Mouse (Mus musculus) heart, embryonic 15.5 days (tissue): Measurements from ENCODE around the gene Gm14180. TPM values are rescaled to one million over a fixed set of nuclear protein-coding genes. Genes with fewer than 3 reads are reported as not detected.

Experiments
- polyA plus RNA-seq: library from polyadenylated mRNA; unstranded; fragments of >200 nt; fragmentation: Nextera tagmentation; extraction: Ambion mirVana; gene quantifications from 2 replicates; pipeline ENCODE4 v1.2.1, GENCODE M21; 2015

Gm14180 gene
- polyA plus RNA-seq, 1 experiment from 2014 or later: not detected

Other genes with a start within 250 kb of the Gm14180 start
- gene Krt23, start 241.2 kb downstream of the Gm14180 start, polyA plus RNA-seq: 0.32 and 0.35 TPM in 2 replicates
- gene Krt39, start 213.0 kb downstream of the Gm14180 start, polyA plus RNA-seq: not detected in 2 replicates
- not detected in 2 replicates for gene Krt40, start 191.1 kb downstream of the Gm14180 start, polyA plus RNA-seq
- gene Krtap3-3, start 183.4 kb downstream of the Gm14180 start, polyA plus RNA-seq: not detected in 2 replicates
- not detected in 2 replicates for gene Krtap3-2, start 177.4 kb downstream of the Gm14180 start, polyA plus RNA-seq
- not detected in 2 replicates for gene Gm11939, start 174.8 kb downstream of the Gm14180 start, polyA plus RNA-seq
- gene Krtap3-1, start 167.7 kb downstream of the Gm14180 start, polyA plus RNA-seq: not detected in 2 replicates
- gene Krtap1-5, start 153.3 kb downstream of the Gm14180 start, polyA plus RNA-seq: not detected in 2 replicates
- not detected in 2 replicates for gene Krtap1-4, start 150.6 kb downstream of the Gm14180 start, polyA plus RNA-seq
- not detected in 2 replicates for gene Krtap1-3, start 143.0 kb downstream of the Gm14180 start, polyA plus RNA-seq
- not detected in 2 replicates for gene Krtap9-3, start 136.2 kb downstream of the Gm14180 start, polyA plus RNA-seq
- not detected in 2 replicates for gene Gm11938, start 131.0 kb downstream of the Gm14180 start, polyA plus RNA-seq
- not detected in 2 replicates for gene Gm11937, start 124.1 kb downstream of the Gm14180 start, polyA plus RNA-seq
- gene Krtap2-4, start 119.4 kb downstream of the Gm14180 start, polyA plus RNA-seq: not detected in 2 replicates
- gene Gm11562, start 113.9 kb downstream of the Gm14180 start, polyA plus RNA-seq: not detected in 2 replicates
- gene Krtap4-1, start 106.1 kb downstream of the Gm14180 start, polyA plus RNA-seq: not detected in 2 replicates
- gene Krtap4-2, start 99.2 kb downstream of the Gm14180 start, polyA plus RNA-seq: not detected in 2 replicates
- not detected in 2 replicates for gene Krtap4-7, start 90.2 kb downstream of the Gm14180 start, polyA plus RNA-seq
- not detected in 2 replicates for gene Gm11555, start 84.1 kb downstream of the Gm14180 start, polyA plus RNA-seq
- not detected in 2 replicates for gene Gm11563, start 75.3 kb downstream of the Gm14180 start, polyA plus RNA-seq
- gene Krtap4-6, start 68.3 kb downstream of the Gm14180 start, polyA plus RNA-seq: not detected in 2 replicates
- gene Gm14190, start 43.5 kb downstream of the Gm14180 start, polyA plus RNA-seq: not detected in 2 replicates
- not detected in 2 replicates for gene Gm11595, start 38.6 kb upstream of the Gm14180 start, polyA plus RNA-seq
- not detected in 2 replicates for gene Krtap4-8, start 46.4 kb upstream of the Gm14180 start, polyA plus RNA-seq
- not detected in 2 replicates for gene Krtap4-9, start 50.9 kb upstream of the Gm14180 start, polyA plus RNA-seq
- not detected in 2 replicates for gene Gm11596, start 59.2 kb upstream of the Gm14180 start, polyA plus RNA-seq
- not detected in 2 replicates for gene Gm11569, start 64.6 kb upstream of the Gm14180 start, polyA plus RNA-seq
- not detected in 2 replicates for gene Gm11554, start 70.2 kb upstream of the Gm14180 start, polyA plus RNA-seq
- gene Krtap4-13, start 75.6 kb upstream of the Gm14180 start, polyA plus RNA-seq: not detected in 2 replicates
- not detected in 2 replicates for gene Gm11564, start 81.4 kb upstream of the Gm14180 start, polyA plus RNA-seq
- not detected in 2 replicates for gene 2300003K06Rik, start 103.8 kb upstream of the Gm14180 start, polyA plus RNA-seq
- gene Krtap4-16, start 117.3 kb upstream of the Gm14180 start, polyA plus RNA-seq: not detected in 2 replicates
- gene Gm11568, start 123.6 kb upstream of the Gm14180 start, polyA plus RNA-seq: not detected in 2 replicates
- gene Gm11559, start 130.2 kb upstream of the Gm14180 start, polyA plus RNA-seq: not detected in 2 replicates
- not detected in 2 replicates for gene Krtap9-1, start 139.1 kb upstream of the Gm14180 start, polyA plus RNA-seq
- gene Gm11567, start 144.9 kb upstream of the Gm14180 start, polyA plus RNA-seq: not detected in 2 replicates
- gene Krtap31-1, start 173.6 kb upstream of the Gm14180 start, polyA plus RNA-seq: not detected in 2 replicates
- not detected in 2 replicates for gene Gm11565, start 180.5 kb upstream of the Gm14180 start, polyA plus RNA-seq
- gene Krtap31-2, start 202.0 kb upstream of the Gm14180 start, polyA plus RNA-seq: not detected in 2 replicates
- gene Krtap9-5, start 214.2 kb upstream of the Gm14180 start, polyA plus RNA-seq: not detected in 2 replicates
- gene Krtap29-1, start 244.8 kb upstream of the Gm14180 start, polyA plus RNA-seq: not detected in 2 replicates